Mouse (Mus musculus) MEL (cell line): ENCODE data around the gene Ctnnbl1. TPM values are rescaled to one million over a fixed set of nuclear protein-coding genes. Genes with fewer than 3 reads are reported as not detected.

Source experiments
- DNase-seq: peaks from one replicate; pipeline ENCODE4 v3.0.0; 2011; ENCODE audit warnings: low read depth, low spot score
- H3K27ac ChIP-seq: 2 replicates; pipeline ENCODE4 v1.5.1; 2012; ENCODE audit warnings: low read depth, mild to moderate bottlenecking, control low read depth, low read length, moderate library complexity; ENCODE audit not compliant: control insufficient read depth
- H3K27me3 ChIP-seq, 2 experiments: fragments of 150-350 bp in 1 of 2; sonication (generic) in 1 of 2; 2 replicates each; pipeline ENCODE4 v1.6.1; 2012; ENCODE audit warnings: low read length in 2 of 2, mild to moderate bottlenecking in 2 of 2, improper control_type of control experiment in 1 of 2, moderate library complexity in 1 of 2; ENCODE audit not compliant: insufficient read depth in 2 of 2, control insufficient read depth in 1 of 2
- H3K36me3 ChIP-seq, 2 experiments: 2 replicates each; pipeline ENCODE4 v1.6.1; 2012 to 2014; ENCODE audit warnings: low read length in 2 of 2, improper control_type of control experiment in 1 of 2, inconsistent platforms in 1 of 2, mild to moderate bottlenecking in 1 of 2; ENCODE audit not compliant: insufficient read depth in 2 of 2, control insufficient read depth in 1 of 2
- H3K4me1 ChIP-seq, 2 experiments: fragments of 150-350 bp in 1 of 2; sonication (generic) in 1 of 2; 2 replicates each; pipeline ENCODE4 v1.6.1; 2012; ENCODE audit warnings: low read length in 2 of 2, improper control_type of control experiment in 1 of 2, mild to moderate bottlenecking in 1 of 2; ENCODE audit not compliant: insufficient read depth in 2 of 2, control insufficient read depth in 1 of 2
- H3K4me3 ChIP-seq, 2 experiments: fragments of 150-350 bp in 1 of 2; sonication (generic) in 1 of 2; 2 replicates each; pipeline ENCODE4 v1.5.1; 2012; ENCODE audit warnings: low read depth in 2 of 2, low read length in 2 of 2, mild to moderate bottlenecking in 2 of 2, moderate library complexity in 2 of 2, control low read depth in 1 of 2, improper control_type of control experiment in 1 of 2; ENCODE audit not compliant: control insufficient read depth in 1 of 2, insufficient read depth in 1 of 2
- H3K79me2 ChIP-seq: 2 replicates; pipeline ENCODE4 v1.6.1; 2012; ENCODE audit warnings: mild to moderate bottlenecking, low read length, moderate library complexity; ENCODE audit not compliant: control insufficient read depth, poor library complexity, insufficient read depth
- H3K9ac ChIP-seq: 2 replicates; pipeline ENCODE4 v1.6.1; 2012; ENCODE audit warnings: low read depth, mild to moderate bottlenecking, control low read depth, low read length, moderate library complexity; ENCODE audit not compliant: control insufficient read depth, poor library complexity, severe bottlenecking
- H3K9me3 ChIP-seq: fragments of 150-350 bp; sonication (generic); replicated peaks from 2 replicates; pipeline ENCODE4 v1.6.1; 2012; ENCODE audit warnings: mild to moderate bottlenecking, low read length, improper control_type of control experiment, moderate library complexity; ENCODE audit not compliant: insufficient read depth
- CTCF ChIP-seq, 3 experiments: IDR thresholded peaks in 2 of 3; conservative IDR thresholded peaks in 1 of 3; 2 replicates each; pipeline ENCODE4 v1.5.1; 2011 to 2012; ENCODE audit warnings: low read length in 3 of 3, low read depth in 2 of 3, mild to moderate bottlenecking in 2 of 3, improper control_type of control experiment in 1 of 3, inconsistent platforms in 1 of 3, mixed read lengths in 1 of 3, moderate library complexity in 1 of 3; ENCODE audit not compliant: control insufficient read depth in 1 of 3, insufficient read depth in 1 of 3, poor library complexity in 1 of 3, severe bottlenecking in 1 of 3
- ETS1 ChIP-seq: IDR thresholded peaks from 2 replicates; pipeline ENCODE4 v1.6.1; 2012; ENCODE audit warnings: low read depth, mild to moderate bottlenecking, inconsistent platforms, low read length, improper control_type of control experiment, moderate library complexity
- MEF2A ChIP-seq: IDR thresholded peaks from 2 replicates; pipeline ENCODE4 v1.6.1; 2014; ENCODE audit warnings: low read depth, mild to moderate bottlenecking, inconsistent platforms, low read length, improper control_type of control experiment; ENCODE audit not compliant: poor library complexity, insufficient replicate concordance, severe bottlenecking; ENCODE audit errors: extremely low read depth
- MYB ChIP-seq: IDR thresholded peaks from 2 replicates; pipeline ENCODE4 v1.6.1; 2011; ENCODE audit warnings: mild to moderate bottlenecking, low read depth, low read length, improper control_type of control experiment
- POLR2A ChIP-seq, 2 experiments: IDR thresholded peaks; 2 replicates each; pipeline ENCODE4 v1.6.1; 2011 to 2012; ENCODE audit warnings: low read length in 2 of 2, mild to moderate bottlenecking in 2 of 2, control low read depth in 1 of 2, improper control_type of control experiment in 1 of 2, low read depth in 1 of 2, moderate library complexity in 1 of 2; ENCODE audit not compliant: control insufficient read depth in 1 of 2, insufficient read depth in 1 of 2, poor library complexity in 1 of 2
- POLR2AphosphoS2 ChIP-seq: IDR thresholded peaks from 2 replicates; pipeline ENCODE4 v1.6.1; 2011; ENCODE audit warnings: low read length, improper control_type of control experiment
- SMC3 ChIP-seq: IDR thresholded peaks from 2 replicates; pipeline ENCODE4 v1.6.1; 2011; ENCODE audit warnings: low read depth, low read length, improper control_type of control experiment
- TCF12 ChIP-seq: IDR thresholded peaks from 2 replicates; pipeline ENCODE4 v1.6.1; 2014; ENCODE audit warnings: low read depth, mild to moderate bottlenecking, inconsistent platforms, low read length, improper control_type of control experiment, moderate library complexity
- ZKSCAN1 ChIP-seq: IDR thresholded peaks from 2 replicates; pipeline ENCODE4 v1.6.1; 2012; ENCODE audit warnings: low read depth, mild to moderate bottlenecking, inconsistent platforms, low read length, improper control_type of control experiment, moderate library complexity
- ZMIZ1 ChIP-seq: IDR thresholded peaks from 2 replicates; pipeline ENCODE4 v1.6.1; 2012; ENCODE audit warnings: low read depth, mild to moderate bottlenecking, inconsistent platforms, low read length, improper control_type of control experiment, moderate library complexity
- polyA plus RNA-seq, 2 experiments: library from polyadenylated mRNA; stranded (reverse) in 1 of 2; unstranded in 1 of 2; fragments of >175 nt in 1 of 2; fragments of >200 nt in 1 of 2; gene quantifications; 2 replicates each; pipeline versions ENCODE4 v1.2.1 to v1.2.4; 2012; ENCODE audit warnings: low replicate concordance in 2 of 2, low read depth in 1 of 2; ENCODE audit not compliant: insufficient read length in 2 of 2, insufficient read depth in 1 of 2, missing spikeins in 1 of 2
- total RNA-seq: library from RNA; depleted of rRNA; stranded (reverse); fragments of 300-350 nt; gene quantifications from 2 replicates; pipeline ENCODE4 v1.2.3, GENCODE M21; 2012

The Ctnnbl1 gene
- total and polyA plus RNA-seq, 3 experiments = 60.7 to 61.7 TPM; not detected in 1

GRCm38 (mm10) chr2:157755771-157756170 is 18.6 kb downstream of the Ctnnbl1 start:
- Histone ChIP-seq H3K4me3 (no peak overlapping the region), H3K79me2 (peaks cover 13% of the 10 kb centered on the region; the same call in 1 of the 2 replicates), H3K4me1 (no peaks in the 10 kb centered on the region), H3K9me3 (no peaks in the 10 kb centered on the region), H3K27ac (no peak overlapping the region), H3K9ac (no peak overlapping the region), H3K36me3 (peaks cover 0 to 1% of the 10 kb centered on the region in 2 experiments; a peak in 1 of 4 replicates), H3K27me3 (no peaks in the 10 kb centered on the region)
- no peak for DNase-seq
- no peak for TF ChIP-seq ZKSCAN1

GRCm38 (mm10) chr2:157756193-157756592 is 19.0 kb downstream of the Ctnnbl1 start:
- no peaks in the 10 kb centered on the region for H3K9me3 ChIP-seq
- H3K9ac ChIP-seq = no peak overlapping the region
- peaks cover 13% of the 10 kb centered on the region; the same call in 1 of the 2 replicates for H3K79me2 ChIP-seq
- H3K27ac ChIP-seq = no peak overlapping the region
- H3K4me1 ChIP-seq = no peaks in the 10 kb centered on the region
- peak; percentile 10; the same call in 1 of the 2 replicates for TF ChIP-seq SMC3
- peak; percentile 50 to 82 (median 71) for TF ChIP-seq CTCF (IDR thresholded peaks at IDR 0.05 in 2 of 3, conservative IDR thresholded peaks at IDR 0.05 in 1 of 3; ENCODE audit: control insufficient read depth in 1 of 3, insufficient read depth in 1 of 3, low read depth in 2 of 3, low read length in 3 of 3, poor library complexity in 1 of 3, severe bottlenecking in 1 of 3)
- no peak for TF ChIP-seq MEF2A
- TF ChIP-seq ETS1 = no peak
- TF ChIP-seq POLR2A (IDR thresholded peaks at IDR 0.05; ENCODE audit: control insufficient read depth in 1 of 2, insufficient read depth in 1 of 2, low read depth in 1 of 2, low read length in 2 of 2, poor library complexity in 1 of 2) = no peak
- peak; percentile 12 for DNase-seq
- no peak overlapping the region for H3K4me3 ChIP-seq
- H3K27me3 ChIP-seq = no peaks in the 10 kb centered on the region
- H3K36me3 ChIP-seq = 0 out of 4 replicates have a peak, but pooled peaks cover 0 to 1% of the 10 kb centered on the region in 2 experiments

- Histone ChIP-seq H3K27me3 (no peaks in the 10 kb centered on the region), H3K4me3 (no peak overlapping the region), H3K27ac (no peak overlapping the region), H3K9me3 (no peaks in the 10 kb centered on the region), H3K79me2 (peaks cover 12% of the 10 kb centered on the region; the same call in 1 of the 2 replicates), H3K36me3 (0 out of 4 replicates have a peak, but pooled peaks cover 0 to 1% of the 10 kb centered on the region in 2 experiments), H3K4me1 (no peaks in the 10 kb centered on the region), H3K9ac (no peak overlapping the region)
- TF ChIP-seq MYB (no peak), ZKSCAN1 (no peak), POLR2AphosphoS2 (no peak), ZMIZ1 (no peak), TCF12 (no peak)
- no peak for DNase-seq
Observed at GRCm38 (mm10) chr2:157758395-157758794, 21.2 kb downstream of the Ctnnbl1 start.
